Mouse (Mus musculus) brown adipose tissue, adult 24 weeks (tissue): Measurements from ENCODE around the gene Apopt1. TPM values are rescaled to one million over a fixed set of nuclear protein-coding genes. Genes with fewer than 3 reads are reported as not detected.
"Not testable (repeated sequence)": the region's sequence is repeated elsewhere in the genome, so short reads cannot be mapped to it uniquely, and the experiment has no call there.

Experiments
- H3K27ac ChIP-seq: fragments of 200-500 bp; replicated peaks from 2 replicates; pipeline ENCODE4 v1.5.1; 2012; ENCODE audit warnings: low read depth, mild to moderate bottlenecking, low read length
- H3K4me1 ChIP-seq: fragments of 200-500 bp; 2 replicates; pipeline ENCODE4 v1.6.1; 2012; ENCODE audit warnings: low read length, mixed read lengths; ENCODE audit not compliant: control insufficient read depth, insufficient read depth, insufficient read length
- H3K4me3 ChIP-seq: fragments of 200-500 bp; 2 replicates; pipeline ENCODE4 v1.5.1; 2012; ENCODE audit warnings: low read depth, mild to moderate bottlenecking, low read length, moderate library complexity; ENCODE audit not compliant: insufficient read depth
- polyA plus RNA-seq: library from polyadenylated mRNA; stranded (reverse); fragments of >200 nt; gene quantifications from 2 replicates; pipeline ENCODE4 v1.2.4, GENCODE M21; 2012; ENCODE audit not compliant: missing spikeins, insufficient read depth, insufficient read length

The Apopt1 gene
- polyA plus RNA-seq, 1 experiment: 134 TPM

DNA sequence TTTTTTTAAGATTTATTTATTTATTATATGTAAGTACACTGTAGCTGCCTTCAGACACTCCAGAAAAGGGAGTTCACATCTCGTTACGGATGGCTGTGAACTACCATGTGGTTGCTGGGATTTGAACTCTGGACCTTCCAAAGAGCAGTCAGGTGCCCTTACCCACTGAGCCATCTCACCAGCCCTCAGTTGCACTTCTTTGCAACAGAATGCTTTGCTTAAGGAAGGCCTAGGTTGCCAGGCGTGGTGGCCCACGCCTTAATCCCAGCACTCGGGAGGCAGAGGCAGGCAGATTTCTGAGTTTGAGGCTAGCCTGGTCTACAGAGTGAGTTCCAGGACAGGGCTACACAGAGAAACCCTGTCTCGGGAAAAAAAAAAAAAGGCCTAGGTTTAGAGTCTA is 819 bp downstream of the Apopt1 start:
- H3K4me1 ChIP-seq: peaks cover 14% of the 10 kb centered on the region
- H3K4me3 ChIP-seq: peak overlapping the region; percentile 32; the same call in 1 of the 2 replicates
- not testable (repeated sequence) for H3K27ac ChIP-seq

DNA sequence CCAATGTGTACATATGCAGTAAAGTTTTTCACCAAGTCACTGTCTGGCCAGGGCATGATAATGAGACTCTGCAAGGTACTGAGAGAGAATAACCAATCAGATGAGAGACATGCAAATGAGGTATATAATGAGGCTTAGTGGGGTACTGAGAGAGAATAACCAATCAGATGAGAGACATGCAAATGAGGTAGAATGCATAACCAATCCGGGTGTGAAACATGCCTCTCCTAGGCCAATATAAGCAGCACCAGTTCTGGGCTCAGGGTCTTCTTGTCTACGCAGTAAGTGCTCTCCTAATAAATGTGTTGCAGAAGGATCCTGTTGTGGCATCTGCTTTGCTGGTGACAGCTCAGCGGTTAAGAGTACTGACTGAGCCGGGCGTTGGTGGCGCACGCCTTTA is 3.4 kb downstream of the Apopt1 start:
- H3K4me1 ChIP-seq: peaks cover 13% of the 10 kb centered on the region
- no peak overlapping the region for H3K27ac ChIP-seq
- no peak overlapping the region for H3K4me3 ChIP-seq

DNA sequence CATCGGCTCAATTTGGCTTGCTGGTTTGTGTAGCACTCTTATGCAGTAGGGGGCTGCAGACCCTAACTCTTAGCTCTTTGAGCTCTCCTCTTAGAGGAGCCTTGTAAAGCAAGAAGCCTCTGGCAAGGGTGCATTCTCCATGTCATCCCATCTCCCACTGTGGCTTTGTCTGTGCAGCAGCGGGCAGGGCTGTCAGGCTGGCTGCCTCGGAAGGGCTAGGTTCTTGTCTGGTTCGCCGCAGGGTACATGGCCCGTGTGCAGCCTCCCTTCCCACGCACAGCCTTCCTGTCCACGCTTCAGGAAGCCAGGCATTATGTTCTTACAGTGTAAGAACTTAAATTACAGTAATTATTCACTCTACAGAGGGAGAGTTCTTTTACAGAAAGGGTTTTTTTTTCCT is 5.6 kb downstream of the Apopt1 start:
- Histone ChIP-seq H3K4me3 (no peak overlapping the region), H3K27ac (no peak overlapping the region), H3K4me1 (peaks cover 7% of the 10 kb centered on the region; the same call in 1 of the 2 replicates)

DNA sequence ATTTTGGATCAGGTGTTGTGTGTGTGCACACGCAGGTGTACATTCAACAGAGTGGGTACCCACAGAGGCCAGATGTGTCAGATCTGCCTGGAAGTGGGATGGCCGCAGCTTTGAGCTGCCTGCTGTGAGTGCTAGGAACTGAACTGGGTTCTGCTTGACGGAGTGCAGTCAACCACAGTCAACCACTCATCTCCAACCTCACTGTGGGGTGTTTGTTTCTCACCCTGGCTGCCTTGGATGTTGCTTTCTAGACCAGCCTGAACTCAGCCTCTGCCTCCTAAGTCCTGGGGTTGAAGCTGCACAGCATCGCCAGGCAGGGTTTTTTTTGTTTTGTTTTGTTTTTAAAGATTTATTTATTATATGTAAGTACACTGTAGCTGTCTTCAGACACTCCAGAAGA is 7.2 kb downstream of the Apopt1 start:
- Histone ChIP-seq H3K27ac (no peak overlapping the region), H3K4me1 (peaks cover 6% of the 10 kb centered on the region), H3K4me3 (no peak overlapping the region)

DNA sequence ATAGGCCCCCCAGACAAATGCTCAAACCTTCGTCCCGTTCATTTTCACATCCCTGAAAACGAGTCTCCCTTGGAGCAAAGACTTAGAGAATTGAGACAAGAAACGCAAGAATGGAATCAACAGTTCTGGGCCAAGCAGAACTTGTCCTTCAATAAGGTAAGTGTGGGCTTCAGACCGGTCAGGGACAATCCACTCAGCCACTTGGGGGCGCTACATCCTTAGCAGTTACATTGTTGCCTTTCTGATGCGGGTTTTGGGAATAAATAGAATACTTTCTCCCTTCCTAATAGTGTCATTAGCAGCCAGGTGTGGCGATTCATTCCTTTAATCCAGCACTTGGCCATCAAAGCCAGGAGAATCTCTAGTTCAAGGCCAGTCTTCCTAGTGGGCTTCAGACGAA is 9.6 kb downstream of the Apopt1 start:
- H3K4me1 ChIP-seq: peaks cover 16% of the 10 kb centered on the region
- no peak overlapping the region for H3K27ac ChIP-seq
- H3K4me3 ChIP-seq: no peak overlapping the region

DNA sequence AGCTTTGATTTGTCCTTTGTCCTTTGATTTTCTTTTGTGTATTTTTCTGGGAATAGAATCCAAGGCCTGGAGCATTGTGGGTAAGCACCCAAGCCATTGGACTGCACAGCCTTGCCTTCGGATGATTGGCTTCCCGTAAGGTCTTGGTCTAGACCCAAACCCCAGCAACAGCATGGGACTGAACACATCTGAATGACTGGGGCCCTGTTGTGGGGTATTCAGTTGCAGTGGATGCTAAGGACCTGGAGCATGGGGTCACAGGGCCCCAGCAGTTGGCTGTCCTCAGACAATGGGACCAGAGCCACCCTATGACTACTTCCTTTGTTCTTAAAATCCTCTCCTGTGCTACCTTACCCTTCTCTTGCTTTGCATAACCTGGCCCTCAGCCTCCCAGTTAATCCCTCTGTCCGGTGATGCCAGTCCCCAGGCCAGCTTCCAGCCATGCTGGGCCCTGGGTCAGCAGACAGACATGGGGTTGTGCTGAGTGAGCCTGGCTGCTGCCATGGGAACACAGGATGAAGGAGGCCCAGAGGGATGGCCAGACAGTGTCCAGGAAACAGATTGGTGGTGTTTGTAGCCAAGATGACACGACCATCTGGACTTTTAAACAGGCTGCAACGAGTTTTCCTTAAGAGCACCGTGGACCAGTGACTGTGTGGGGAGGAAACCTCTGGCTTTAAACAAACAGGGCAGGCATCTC is 11.7 kb downstream of the Apopt1 start:
- Histone ChIP-seq H3K4me1 (peaks cover 13% of the 10 kb centered on the region), H3K27ac (peak overlapping the region; percentile 82), H3K4me3 (no peak overlapping the region)

DNA sequence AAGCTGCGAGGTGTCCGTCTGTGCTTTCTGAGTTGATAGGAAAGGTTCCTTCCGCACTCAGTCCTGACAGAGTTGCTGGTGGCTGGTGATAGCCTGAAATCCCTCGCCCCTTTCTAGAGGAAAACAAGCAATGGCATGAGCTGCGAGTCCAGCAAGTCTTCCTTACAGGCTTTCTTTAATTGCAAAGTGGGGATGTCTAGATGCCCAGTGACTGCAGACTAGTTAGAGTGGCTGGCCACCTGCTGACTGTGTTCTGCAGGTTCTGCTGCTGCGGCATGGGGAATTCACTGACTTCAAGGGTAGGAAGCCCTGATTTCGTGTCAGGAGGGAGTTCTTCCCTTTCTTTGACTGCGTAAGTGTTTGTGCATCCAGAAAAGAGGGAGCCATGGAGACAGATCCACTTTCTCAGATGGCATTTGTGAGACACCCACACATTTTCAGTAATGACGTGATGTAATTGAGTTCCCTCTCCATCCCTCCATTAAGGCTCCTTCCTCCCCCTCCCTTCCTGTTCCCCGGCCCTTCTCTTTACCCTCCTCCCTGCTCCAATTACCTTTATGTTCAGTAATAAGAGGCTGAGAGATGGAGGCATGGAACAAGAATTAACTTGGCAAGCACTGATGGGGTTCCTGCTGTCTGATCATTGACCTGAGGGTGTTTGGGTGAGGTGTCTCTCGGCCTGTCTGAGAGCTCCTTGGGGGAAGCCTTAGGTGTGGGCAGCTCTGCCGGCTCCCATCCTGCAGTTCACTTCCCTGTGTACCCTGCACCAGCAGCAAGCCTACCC is 12.5 kb downstream of the Apopt1 start:
- no peak overlapping the region for H3K4me3 ChIP-seq
- peaks cover 13% of the 10 kb centered on the region for H3K4me1 ChIP-seq
- peak overlapping the region; percentile 82 for H3K27ac ChIP-seq

DNA sequence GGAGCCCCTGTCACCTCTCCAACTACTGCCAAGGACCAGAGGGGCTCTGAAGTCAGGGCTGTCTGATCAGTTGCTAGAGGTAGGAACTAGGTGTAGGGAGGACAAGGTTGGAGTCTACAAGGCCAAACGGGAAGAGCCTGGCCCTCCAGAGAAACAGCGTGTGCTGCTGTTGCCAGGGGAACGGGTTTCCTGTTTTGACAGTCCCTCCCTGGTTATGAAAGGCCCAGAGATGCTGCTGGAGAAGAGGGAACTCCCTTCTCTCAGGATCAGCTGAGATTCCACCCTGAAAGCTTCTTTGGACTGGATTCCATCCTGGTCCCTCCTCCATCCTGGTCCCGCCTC is 13.0 kb downstream of the Apopt1 start:
- Histone ChIP-seq H3K4me1 (peaks cover 13% of the 10 kb centered on the region), H3K27ac (peak overlapping the region; percentile 82), H3K4me3 (no peak overlapping the region)

DNA sequence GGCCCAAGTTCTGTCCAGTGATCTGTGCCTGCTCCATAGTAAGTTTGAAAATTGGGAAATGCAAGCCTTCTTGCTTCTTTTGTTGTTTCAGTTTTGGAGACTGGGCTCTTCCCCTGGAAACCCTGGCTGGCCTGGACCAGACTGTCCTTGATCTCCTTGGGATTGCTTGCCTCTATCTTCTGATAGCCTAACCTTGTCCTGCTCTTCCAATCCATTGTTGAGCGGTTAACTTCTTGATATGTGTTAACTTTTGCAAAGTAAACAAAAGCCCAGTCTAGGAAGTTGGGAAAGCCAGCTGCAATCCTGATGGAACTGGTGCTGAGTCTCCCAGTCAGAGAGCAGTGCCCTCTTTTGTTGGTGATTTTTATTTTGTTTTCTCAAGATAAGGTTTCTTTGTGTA is 14.9 kb downstream of the Apopt1 start:
- no peak overlapping the region for H3K27ac ChIP-seq
- H3K4me1 ChIP-seq: peaks cover 13% of the 10 kb centered on the region
- no peak overlapping the region for H3K4me3 ChIP-seq

DNA sequence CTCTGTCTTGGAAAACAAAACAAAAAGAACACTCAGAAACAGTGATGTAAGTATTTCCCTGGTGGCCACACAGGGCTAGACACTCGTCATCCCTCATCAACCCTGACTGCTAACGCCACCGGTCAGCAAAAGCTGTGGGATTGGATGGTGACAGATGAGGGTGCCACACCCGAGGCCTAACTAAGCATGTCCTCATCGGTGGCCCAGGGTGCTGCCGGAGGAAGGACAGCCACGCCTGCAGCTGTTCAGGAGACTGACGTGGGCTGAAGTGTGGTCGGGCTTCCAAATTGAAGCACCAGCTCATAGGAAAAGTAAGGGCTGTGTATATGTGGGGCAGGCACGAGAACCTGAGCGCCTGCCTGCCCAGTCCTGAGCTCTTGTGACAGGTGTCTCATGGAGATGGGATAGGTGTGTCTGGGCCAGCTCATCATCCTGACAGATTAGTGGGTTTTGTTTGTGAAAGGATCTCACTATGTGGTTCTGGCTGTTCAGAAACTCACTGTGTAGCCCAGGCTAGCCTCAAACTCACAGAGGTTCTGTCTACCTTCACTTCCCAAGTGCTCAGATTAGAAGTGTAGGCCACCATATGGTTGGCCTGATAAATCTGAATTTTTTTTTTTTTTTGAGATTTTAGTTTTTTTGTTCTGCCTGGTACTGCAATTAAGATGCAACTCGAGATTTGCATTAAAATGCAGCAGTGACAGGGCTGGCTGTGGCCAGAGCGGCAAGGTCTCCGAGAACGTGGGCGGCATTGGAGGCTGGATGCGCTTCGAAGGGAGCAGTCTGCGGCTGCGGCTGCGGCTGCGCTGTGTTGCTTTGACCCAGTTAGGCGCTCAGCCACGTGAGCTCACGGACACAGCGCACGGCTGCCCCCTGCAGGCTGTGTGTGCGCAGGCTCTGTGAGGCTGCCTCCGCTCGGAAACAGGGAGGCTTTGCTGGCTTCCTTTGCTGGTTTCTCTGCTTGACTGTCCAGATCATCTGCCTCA is 19.1 kb downstream of the Apopt1 start:
- Histone ChIP-seq H3K4me3 (no peak overlapping the region), H3K27ac (no peak overlapping the region)

DNA sequence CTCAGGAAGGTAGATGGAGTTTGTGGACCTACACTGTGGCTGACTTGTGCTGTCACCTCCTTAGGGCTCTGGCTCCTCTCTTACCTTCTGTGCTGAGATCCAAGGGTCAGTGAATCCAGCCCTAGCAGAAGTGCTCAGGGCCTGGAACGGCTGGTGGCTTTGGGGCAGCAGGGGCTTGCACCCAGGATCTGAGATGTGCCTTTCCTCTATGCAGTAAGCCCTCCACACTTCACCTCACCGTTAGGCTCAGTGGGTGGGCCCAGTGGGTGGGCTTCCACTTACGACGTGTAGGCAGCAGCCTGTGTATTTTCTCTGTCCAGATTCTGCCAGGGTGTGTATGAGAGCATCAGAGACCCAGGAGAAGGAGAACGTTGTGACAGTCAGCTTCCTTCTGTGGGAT is 19.9 kb downstream of the Apopt1 start:
- H3K27ac ChIP-seq: no peak overlapping the region
- H3K4me1 ChIP-seq: no peaks in the 10 kb centered on the region
- H3K4me3 ChIP-seq: no peak overlapping the region

More for the DNA sequence above, 19.1 kb downstream of the Apopt1 start:
- H3K4me1 ChIP-seq: no peaks in the 10 kb centered on the region

DNA sequence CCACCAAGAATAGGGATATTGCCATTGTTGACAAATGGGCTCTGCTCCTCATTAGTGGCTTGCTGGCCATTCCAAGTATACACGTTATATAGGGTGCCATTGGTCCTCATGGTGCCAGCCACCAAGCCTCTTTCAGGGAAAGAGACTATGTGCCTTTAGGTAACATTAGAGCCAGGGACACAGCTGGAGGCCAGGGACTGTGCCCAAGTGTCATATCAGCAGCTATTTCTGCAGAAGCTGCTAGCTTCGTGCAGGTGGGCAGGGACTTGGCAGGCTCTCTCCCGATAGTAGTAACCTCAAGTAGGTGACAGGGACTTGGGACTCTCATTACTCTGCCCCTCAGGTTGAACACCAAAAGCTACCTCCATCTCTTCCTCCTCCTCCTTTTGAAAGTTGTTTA is 21.9 kb downstream of the Apopt1 start:
- Histone ChIP-seq H3K27ac (no peak overlapping the region), H3K4me1 (no peaks in the 10 kb centered on the region)

DNA sequence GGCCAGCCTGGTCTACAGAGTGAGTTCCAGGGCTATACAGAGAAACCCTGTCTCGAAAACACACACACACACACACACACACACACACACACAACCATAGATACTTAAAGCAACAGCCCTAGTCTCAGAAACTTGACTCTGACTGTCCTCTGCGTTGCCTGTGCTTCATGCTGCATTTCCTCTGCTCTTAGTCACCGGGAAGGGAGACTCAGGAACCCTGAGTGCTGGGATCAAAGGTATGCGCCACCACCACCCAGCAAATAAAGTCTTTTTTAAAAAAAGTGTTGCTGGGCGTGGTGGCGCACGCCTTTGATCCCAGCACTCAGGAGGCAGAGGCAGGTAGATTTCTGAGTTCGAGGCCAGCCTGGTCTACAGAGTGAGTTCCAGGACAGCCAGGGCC is 23.6 kb downstream of the Apopt1 start:
- H3K27ac ChIP-seq, H3K4me1 ChIP-seq, H3K4me3 ChIP-seq: not testable (repeated sequence)

More for the DNA sequence above, 21.9 kb downstream of the Apopt1 start:
- no peak overlapping the region for H3K4me3 ChIP-seq

DNA sequence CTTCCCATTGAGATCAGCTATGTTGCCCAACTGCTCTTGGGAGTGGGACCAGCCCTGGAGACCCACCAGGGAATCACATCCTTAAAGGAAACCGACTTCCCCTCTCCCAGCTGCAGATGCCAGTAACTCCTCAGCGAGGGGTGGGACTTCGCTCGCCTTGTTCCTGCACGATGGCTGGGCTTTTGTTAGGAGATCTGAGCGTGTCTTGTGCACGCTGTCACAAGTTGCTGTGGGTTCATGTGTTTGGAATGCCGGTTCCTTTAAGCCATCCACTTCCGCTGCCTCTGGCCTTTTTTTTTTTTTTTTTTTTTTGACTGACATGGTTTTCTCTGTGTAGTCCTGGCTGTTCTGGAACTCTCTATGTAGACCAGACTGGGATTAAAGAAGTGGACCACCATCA is 24.3 kb downstream of the Apopt1 start:
- Histone ChIP-seq H3K4me3 (no peak overlapping the region), H3K27ac (no peak overlapping the region), H3K4me1 (no peaks in the 10 kb centered on the region)

DNA sequence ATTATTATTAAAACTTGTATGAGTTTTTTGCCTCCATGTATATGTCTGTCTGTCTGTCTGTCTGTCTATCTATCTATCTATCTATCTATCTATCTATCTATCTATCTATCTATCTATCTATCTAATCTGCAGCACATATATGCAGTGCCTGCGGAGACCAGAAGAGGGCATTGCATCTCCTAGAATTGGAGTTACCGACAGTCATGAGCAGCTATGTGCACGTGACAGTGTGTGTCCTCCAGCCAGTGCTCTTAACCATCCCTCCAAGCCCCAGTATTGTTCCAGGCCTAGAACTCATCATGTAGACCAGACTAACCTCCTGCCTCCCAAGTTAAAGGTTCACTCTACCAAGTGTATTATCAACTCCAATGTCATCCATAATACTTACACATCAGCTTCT is 25.7 kb downstream of the Apopt1 start:
- H3K4me3 ChIP-seq: no peak overlapping the region
- H3K27ac ChIP-seq: no peak overlapping the region
- no peaks in the 10 kb centered on the region for H3K4me1 ChIP-seq
